Mouse (Mus musculus): ENCODE results near the gene Rpl28. TPM values are rescaled to one million over a fixed set of nuclear protein-coding genes. Genes with fewer than 3 reads are reported as not detected.
"Not testable (repeated sequence)": the region's sequence is repeated elsewhere in the genome, so short reads cannot be mapped to it uniquely, and the experiment has no call there.

The Rpl28 gene
- total RNA-seq, 2 experiments from 2014 or later, result 726 to 732 TPM

DNA sequence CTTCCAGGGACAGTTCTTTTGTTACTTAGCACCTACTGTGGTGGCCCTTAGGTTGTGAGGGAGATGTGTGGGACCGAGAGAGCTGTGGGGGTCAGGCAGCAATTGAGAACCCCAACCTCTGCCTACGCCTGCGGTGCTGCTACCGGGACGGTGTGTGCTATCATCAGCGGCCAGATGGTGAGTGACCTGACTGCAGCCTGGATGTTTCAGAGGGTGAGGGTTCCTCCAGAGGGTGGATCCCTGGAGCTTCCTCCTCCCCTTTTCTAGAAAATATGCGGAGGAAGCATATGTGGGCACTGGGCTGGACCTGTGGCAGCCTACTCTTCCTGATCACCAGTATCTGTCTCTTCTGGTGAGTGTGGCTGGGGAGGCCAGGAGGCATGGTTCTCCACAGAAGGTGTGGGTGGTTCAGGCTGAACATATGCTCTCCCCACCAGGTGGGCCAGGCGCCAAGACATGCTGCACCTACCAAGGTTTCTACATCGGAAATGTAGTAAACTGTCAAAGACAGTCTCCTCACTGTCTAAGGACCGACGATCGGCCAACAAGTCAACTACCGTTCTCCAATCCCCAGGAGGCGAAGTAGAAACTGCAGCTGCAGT, 8.9 kb upstream of the Rpl28 start:
- DNase-seq, result no peak

DNA sequence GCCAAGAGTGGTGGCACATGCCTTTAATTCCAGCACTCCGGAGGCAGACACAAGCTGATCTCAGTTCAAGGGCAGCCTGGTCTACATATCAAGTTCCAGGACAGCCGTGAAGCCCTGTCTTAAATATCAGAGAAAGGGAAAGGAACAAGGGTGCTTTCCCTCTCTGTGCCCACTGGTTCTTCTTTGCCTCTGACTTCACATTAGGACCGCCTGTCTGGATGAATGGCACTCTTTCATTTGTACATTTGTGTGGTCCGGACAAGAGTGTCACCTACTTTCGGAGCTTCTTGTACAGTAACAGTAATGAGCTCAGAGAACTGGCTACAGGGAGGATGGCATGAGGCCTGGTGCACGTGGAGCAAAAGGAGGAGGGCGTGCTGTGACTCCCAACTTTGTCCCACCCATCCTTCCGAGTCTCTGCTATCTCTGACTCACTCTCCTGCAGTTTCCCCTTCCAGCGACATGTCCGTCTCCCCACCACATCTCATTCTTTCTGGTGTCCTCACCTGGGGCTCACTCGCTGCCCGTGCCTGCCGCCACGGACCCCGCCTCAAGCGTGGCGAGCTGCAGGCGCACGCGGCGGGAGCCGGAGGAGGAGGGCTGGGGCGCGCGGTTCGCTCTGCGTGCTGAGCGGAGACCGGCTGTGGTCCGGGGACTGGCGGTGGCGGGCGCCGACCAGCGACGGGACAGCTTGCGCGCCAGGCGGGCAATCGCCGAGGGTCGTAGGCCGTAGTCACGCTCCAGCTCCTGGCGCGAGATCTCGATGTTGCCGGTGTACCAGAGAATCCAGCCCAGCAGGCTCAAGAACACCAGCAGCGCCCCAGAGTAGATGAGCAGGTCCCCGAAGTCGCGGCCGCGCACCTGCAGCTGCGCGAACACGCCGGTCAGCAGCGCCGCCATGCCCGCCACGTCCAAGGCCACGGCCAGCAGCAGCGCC, 3.9 kb upstream of the Rpl28 start:
- peak; percentile 73 for DNase-seq

DNA sequence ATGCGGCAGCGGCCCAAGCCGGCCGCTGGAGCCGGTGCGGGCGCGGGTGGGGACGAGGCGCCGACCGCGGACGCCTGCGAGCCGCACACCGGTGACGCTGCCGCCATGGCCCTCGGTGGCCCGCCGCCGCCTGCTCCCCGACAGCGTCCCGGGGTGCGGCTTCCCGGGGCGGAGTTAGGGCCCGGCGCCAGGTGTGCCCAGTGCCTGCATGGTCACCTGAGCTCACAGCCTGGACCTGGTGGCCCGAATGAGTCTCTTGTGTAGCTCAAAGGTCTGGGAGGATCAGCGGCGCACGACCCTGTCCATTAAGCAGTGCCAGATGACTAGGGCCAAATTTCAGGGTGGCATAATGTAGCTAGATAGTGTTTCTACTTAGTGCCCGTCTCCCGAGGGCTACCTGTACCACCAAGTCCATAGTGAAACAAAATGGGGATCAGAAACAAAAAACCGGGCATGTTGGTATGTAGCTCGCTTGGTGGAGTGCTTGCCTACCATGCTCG, 3.2 kb upstream of the Rpl28 start, which contains the start of gene Tmem238:
Gene Tmem238 (minus strand): TSS at position 221 of the 500 bp plus-strand sequence.
- peak; percentile 61 for DNase-seq

DNA sequence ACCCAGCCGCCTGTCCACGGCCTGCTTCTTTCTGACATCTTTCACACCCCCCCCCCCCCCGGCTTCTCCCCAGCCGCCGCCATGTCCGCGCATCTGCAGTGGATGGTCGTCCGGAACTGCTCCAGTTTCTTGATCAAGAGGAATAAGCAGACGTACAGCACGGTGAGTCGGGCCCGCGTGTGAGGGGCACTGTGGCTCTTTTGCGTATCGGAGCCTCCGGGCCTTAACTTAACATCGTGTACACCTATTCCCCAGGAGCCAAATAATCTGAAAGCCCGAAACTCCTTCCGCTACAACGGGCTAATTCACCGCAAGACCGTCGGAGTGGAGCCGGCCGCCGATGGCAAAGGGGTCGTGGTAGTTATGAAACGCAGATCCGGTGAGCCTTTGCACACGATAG, 574 bp downstream of the Rpl28 start:
- DNase-seq, result not testable (repeated sequence)

DNA sequence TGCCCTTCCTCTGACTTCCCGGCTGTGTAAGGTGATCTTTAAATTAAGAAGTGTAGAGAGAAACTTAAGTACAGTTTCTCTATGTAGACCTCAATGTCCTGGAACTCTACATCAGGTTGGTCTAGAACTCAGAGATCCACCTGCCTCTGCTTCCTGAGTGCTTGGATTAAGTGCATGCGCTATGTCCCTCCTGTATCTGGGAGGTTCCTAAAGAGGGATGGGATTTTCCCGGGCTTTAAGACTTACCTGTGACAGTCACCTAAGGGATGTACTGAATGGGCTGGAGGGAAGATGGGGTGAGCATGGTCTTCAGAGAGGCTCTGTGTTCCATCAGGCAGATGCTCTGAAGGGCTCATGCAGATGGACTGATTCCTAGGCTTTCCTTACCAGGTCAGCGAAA, 1.0 kb downstream of the Rpl28 start:
- no peak for DNase-seq

DNA sequence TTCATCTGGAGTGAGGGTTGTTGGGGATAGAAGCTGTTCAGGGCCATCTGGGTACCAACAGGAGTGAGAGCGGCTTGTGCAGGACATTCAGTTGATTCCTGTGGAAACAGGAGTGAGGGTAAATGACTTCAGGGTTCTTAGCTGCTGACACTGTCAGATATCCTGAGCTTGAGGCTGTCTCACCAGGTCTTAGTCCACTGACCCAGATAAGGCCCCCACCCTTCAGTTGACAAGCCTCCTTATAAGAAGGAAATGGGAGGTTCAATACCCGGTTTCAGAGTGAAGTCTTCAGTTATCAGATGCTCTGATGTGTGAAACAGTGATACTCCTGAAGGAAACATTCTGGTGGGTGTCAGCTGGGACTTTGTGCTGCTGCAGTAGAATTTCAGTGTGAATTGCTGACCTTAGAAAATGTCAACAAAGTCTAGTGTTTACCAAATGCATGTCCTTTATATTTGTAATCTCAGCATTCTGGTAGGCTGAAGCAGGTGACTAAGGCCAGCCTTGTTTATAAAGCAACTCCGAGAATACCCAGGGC, 2.0 kb downstream of the Rpl28 start:
- no peak for DNase-seq

DNA sequence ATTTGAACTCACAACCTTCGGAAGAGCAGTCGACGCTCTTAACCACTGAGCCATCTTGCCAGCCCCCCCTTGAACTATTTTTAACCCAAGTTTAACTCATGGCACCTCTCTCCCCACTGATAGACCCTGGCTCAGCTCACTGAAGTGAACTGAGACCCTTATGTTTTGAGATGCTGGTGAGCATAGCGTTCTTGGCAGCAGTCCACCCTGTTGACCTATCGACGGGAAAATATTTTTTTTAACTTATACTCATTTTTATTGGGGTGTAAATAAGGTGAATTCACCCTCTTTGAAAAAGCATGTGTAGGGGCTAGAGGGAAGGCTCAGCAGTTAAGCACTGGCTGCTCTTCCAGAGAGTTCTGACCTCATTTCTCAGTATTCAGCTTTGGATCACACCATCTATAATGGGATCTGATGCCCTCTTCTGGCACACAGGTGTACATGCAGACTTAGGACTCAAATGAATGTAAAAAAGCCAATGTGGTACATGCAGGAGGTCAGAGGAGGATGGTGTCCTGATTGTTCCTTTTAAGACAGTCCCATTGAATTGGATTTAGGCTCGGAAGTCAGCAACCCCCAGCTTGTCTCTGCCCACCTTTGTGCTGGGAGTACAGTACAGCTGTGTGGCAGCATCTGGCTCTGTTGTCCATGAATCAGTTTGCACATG, 3.2 kb downstream of the Rpl28 start:
- no peak for DNase-seq

DNA sequence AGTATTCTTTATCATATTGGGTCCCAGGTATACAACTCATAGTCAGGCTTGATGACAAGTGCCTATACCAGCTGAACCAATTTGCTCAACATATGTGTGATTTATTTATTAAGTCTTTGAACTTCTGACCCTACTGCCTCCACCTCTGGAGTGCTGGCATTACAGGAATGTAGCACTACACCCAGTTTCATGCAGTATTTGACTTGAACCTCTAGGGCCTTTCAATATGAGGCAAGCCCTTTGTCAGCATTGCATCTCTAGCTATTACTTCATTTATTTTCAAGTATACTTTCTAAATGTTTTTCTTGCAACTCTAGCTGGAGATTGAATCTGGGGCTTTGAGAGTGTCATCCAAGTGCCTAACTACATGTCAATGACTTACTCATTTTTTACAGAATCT, 9.6 kb downstream of the Rpl28 start:
- DNase-seq, result no peak

DNA sequence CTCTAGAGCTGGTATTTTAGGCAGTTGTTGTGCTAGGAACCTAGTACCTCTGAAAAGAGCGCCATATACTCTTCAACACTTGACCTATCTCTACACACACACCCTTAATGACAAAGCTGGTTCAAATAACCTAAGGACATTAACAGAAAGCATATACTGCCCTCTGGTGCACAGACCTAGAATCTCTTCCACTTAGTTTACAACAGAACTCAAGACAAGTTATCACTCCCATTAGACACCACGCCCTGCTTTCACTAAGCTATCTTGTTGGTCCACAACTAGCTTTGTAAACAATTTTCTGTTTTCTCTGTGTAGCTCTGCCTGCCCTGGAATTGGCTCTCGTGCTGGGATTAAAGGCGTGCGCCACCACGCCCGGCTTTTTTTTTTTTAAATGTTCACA, 14.0 kb downstream of the Rpl28 start:
- peak; percentile 33 for DNase-seq

DNA sequence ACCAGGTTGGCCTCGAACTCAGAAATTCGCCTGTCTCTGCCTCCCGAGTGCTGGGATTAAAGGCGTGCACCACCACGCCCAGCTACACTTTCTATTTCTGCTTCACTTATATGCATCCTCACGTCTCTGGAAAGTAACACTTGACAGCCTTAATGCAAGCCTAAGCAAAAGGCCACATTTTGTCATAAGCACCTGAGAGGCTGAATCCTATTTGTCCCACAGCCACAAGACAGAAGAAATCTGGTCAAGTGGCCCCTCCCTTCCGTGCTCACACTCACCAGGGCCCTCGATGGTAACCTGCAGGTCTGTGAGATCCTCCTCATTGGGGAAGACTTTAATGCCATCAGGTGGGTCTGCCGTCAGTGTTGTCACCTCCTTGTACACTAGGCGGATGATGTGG, 18.5 kb downstream of the Rpl28 start:
- not testable (repeated sequence) for DNase-seq

DNA sequence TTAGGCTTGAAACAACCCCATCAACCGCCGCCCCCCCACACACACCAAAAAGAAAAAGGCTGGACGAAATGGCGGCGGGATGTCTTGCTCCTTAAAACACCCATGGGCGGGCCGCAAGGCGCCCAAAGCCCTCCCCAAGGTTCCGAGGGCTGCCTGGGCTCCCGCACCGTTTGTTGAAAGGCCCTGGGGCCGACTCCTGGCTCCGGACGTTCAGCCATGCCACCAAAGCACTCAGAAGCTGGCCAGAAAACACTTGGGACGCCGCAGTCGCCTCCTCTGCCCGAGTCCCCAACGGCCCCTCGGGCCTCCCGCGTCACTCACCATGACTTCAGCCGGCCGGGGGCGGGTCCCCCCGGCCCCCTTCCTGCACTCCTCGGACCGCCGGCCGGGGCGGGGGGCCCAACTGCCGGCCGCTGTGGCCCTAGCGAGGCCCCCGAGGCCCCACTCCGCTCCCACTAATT, 19.2 kb downstream of the Rpl28 start:
- DNase-seq, result no peak

DNA sequence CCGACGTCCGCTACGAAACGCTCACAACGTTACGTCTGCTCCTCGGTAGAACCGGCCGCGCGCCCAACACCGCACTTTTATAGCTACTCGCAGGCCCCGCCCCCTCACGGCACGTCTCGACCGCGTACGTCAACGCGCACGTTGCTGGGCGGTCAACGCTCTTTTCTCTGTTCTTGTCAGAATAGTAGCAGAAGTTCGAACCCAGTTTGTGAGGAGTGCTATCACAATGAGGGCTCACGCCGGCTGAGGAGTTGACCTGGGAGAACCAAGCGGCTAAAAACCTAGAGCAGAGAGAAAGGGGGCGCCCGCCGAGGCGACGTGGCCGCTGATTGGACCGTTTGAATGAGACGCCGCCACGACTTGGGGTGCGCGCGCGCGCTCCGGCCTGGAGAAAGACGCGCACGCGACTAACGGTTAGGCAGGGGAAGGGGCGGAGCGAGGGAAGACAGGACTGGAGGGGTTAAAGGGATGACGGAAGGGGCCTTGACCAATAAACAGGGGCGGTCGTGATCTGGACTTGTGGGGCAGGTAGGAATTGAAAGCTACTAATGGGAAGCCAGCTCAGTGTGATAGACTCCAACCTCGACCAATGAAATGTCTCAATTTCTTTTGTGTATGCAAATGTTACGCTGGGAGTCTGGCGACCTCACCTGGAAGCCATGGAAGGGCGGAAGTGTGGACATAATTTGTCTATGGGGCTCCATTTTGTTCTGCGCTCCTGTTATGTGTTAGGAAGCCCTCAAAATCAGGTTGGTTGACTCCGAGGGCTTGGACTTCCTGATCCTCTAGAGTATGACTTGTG, 19.8 kb downstream of the Rpl28 start, which contains the start of gene Ube2s:
Gene Ube2s (minus strand): TSS at position 288 of the 802 bp plus-strand sequence.
- DNase-seq, result peak; percentile 98

DNA sequence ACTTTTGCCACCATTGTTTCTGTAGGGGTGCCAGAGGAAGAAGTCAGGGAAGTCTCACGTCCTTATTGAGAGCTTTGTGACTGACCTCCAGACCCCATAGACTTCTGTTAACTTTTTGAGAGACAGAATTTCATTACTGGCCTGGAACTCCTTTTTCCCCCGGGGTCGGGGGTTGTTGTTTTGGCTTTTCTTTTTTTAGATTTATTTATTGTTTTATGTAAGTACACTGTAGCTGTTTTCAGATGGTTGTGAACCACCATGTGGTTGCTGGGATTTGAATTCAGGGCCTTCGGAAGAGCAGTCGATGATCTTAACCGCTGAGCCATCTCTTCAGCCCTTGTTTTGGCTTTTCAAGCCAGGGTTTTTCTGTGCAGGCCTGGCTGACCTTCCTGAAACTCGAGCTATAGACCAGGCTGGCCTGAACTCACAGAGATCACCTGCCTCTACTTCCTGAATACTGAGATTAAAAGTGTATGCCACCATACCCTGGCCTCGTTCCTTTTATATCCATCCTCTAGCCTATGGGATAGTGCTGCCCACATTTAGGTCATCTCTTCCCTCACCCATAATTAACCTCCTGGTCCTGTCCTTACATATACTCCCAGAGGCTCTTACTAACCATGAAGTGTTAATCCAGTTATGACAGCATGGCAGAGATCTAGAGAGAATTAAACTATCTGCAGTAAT, 20.6 kb downstream of the Rpl28 start:
- DNase-seq, result no peak

DNA sequence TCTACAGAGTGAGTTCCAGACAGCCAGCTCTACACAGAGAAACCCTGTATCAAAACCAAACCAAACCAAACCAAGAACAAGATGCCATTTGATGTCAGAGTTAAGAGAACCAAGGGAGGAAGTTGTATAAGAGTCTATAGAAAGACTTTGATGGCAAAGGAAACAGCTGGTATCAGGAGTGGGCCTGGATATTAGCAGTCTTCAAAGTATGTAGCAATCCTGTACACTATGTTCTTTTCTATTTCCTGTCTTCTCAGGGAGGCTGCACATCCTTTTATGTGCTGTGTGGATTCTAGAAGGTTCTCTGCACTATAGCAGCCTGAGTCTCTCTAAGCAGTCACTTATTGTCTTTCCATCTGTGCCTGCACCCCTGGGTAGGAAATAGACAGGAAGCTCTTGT, 23.9 kb downstream of the Rpl28 start:
- no peak for DNase-seq

DNA sequence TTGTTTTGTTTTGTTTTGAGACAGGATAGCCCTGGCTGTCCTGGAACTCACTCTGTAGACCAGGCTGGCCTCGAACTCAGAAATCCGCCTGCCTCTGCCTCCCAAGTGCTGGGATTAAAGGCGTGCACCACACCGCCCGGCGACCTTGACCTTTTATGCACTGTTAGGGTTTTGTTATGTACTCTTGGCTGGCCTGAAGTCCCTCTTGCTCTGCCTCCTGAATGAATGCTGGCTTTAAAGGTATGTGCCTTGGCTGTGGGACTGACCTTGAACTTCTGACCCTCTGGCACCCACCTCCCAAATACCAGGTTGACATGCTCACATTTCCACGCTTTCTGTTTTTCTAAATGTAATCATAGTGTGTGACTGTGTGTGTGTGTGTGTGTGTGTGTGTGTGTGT, 28.3 kb downstream of the Rpl28 start:
- DNase-seq, result not testable (repeated sequence)

DNA sequence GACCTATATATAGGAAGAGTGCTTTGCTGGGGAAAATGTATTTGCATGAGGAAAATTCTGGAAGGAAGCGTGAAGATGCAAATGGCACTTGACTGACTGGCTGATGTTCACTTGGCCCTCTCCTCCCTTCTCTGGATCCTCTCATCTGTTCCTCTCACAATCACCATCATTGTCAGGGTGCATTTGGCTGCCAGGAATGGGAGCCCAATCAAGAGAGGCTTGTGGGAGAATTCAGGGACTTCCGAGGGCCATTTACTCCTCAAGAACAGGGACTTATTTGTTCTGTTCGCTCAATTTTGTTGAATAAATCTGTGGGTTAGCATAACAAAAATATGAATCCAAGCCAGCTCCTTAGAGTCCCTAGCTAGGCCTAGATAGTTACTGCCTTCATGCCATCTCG, 29.0 kb downstream of the Rpl28 start:
- no peak for DNase-seq

DNA sequence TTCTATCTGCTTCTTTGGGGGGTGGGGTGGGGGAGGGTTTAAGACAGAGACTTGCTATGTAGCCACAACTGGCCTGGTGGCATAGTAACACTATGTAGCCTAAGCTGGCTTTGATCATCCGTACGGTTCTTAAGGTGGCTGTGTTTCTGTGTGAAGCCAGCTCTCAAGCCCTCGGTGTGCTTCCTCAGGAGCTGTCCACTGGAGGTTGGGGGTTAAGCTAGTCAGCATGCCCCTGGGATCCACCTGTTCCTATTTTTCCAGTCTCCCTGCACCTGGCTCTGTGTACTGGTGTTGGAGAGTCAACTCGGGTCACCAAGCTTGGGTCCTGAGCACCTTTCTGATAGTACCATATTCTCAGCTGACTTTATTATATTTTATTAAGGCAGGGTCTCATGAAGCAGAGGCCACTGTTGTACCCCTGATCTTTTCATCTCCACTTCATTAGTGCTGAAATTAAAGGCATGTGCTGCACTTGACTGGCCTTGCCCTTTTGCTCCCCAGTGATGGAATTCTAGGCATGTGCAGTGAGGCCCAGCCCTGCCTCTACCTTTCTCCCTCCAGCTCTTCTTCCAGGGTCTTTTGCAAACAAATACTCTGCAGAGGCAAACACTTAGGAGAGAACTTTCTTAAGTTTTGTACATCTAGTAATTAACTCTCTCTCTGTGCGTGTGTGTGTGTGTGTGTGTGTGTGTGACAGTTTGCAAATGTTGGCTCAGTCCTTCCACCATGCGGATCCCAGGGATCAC, 29.7 kb downstream of the Rpl28 start:
- DNase-seq, result no peak

DNA sequence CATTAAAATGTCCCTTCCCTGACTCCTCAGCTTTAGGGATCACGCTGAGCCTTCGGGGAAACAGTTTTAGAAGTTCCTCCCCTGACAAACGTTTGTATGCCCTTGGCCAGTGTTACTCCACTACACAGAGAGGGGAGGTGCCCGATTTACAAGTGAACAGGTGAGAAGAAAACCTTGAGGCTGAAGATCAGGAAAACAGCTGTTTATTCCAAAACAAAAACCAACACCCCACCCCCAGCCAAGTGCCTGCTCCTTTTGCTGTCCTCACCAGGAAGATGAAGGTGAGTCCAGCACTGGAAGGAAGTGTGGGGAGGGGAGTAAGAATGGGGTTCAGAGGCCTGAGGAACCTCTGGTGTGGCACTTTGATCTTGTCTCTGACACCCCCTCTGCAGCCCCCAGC, 32.7 kb downstream of the Rpl28 start:
- no peak for DNase-seq

DNA sequence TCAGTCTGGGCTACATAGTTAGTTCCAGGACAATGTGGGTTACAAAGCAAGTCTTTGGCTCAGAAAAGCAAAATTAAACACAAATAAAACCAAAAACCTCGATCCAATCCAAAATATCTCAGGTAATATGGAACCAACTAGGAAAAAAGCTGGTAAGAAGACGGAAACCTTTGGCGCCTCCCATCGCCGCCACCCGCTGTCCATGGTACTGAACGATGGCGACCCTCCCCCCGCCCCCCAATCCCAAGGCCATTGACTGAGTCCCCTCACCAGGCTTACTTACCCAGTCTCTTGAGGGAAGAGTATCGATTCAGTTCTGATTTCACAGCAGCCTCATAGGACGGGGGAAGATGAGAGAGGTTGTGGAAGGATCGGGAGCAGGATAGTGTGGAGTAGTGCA, 37.8 kb downstream of the Rpl28 start:
- DNase-seq, result no peak

DNA sequence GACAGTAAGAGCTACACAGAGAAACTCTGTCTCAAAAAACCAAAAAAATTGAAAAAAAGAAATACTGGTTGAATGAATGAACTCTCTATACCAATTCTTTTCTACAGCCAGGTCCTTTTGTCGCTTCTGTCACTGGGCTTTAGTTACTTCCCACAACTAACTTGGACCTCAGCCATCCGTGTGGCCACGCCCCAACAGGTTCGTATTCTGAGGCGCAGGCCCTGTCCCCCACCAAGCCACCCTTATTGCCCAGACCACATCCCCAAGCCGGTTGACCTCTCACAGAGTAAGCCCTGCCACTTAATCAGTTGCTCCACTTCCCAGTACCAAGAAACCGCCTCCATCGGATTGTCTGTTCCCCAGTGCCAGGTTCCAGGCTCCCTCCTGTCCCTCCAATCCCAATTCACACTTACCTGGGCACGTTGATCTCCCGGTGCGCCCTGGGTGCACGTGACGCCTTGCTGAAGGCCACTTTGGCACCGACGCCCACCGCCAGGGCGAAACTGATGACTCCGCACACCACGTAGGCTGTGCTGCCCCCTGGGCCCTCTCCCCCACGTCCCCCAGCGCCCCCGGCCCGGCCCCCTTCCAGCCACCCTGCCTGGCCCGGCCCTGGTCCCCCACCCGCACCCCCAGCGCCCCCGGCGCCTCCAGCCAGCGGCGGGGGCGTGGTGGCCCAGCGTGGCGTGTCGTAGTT, 43.1 kb downstream of the Rpl28 start:
- no peak for DNase-seq

Measured in heart, postnatal 4 days (tissue).